Comparison of ENCODE assay signal across 13 mouse cellular contexts in genomic region chr4:140433744-140434542, GRCm38 (mm10).
DNase-seq lines count a peak whose midpoint lies in the region; ATAC-seq and TF ChIP-seq lines count a peak whose summit lies in the region.
"Had no signal": no experiment of that assay in that cellular context is flagged by ENCODE, and none has a peak within 500 bp of the region (broad histone marks: within the 10 kb centered on the region; RNA-seq: fewer than 3 reads in every experiment).

No protein-coding gene starts in this region.

- no peak overlapping the region for H3K4me3 ChIP-seq in hindbrain, embryonic 10.5 days
- H3K4me3 ChIP-seq in hindbrain, embryonic 13.5 days, result no peak overlapping the region
- H3K4me3 ChIP-seq in forebrain, embryonic 15.5 days, result no peak overlapping the region
- H3K4me3 ChIP-seq in stomach, postnatal 0 days (ENCODE audit: low read depth, low read length), result no peak overlapping the region
- H3K4me3 ChIP-seq: lung, embryonic 15.5 days had no signal

- TF ChIP-seq EP300 in stomach, postnatal 0 days (optimal IDR thresholded peaks at IDR 0.05), result no peak

- H3K36me3 ChIP-seq in hindbrain, embryonic 10.5 days, result no peaks in the 10 kb centered on the region
- no peaks in the 10 kb centered on the region for H3K36me3 ChIP-seq in hindbrain, embryonic 13.5 days
- H3K36me3 ChIP-seq in forebrain, embryonic 15.5 days, result no peaks in the 10 kb centered on the region
- no peaks in the 10 kb centered on the region for H3K36me3 ChIP-seq in stomach, postnatal 0 days (ENCODE audit: control insufficient read depth, insufficient read depth, low read length)
- H3K36me3 ChIP-seq: lung, embryonic 15.5 days had no signal

- H3K4me1 ChIP-seq in hindbrain, embryonic 10.5 days (replicated peaks), result peaks cover 27% of the 10 kb centered on the region
- H3K4me1 ChIP-seq in hindbrain, embryonic 13.5 days (replicated peaks), result peaks cover 35% of the 10 kb centered on the region
- H3K4me1 ChIP-seq in forebrain, embryonic 15.5 days, result no peaks in the 10 kb centered on the region
- H3K4me1 ChIP-seq in stomach, postnatal 0 days (replicated peaks; ENCODE audit: control insufficient read depth, insufficient read depth), result no peaks in the 10 kb centered on the region
- H3K4me1 ChIP-seq: lung, embryonic 15.5 days had no signal

- no peak overlapping the region for H3K4me2 ChIP-seq in hindbrain, embryonic 13.5 days
- no peak overlapping the region for H3K4me2 ChIP-seq in forebrain, embryonic 15.5 days (replicated peaks)
- no peak overlapping the region for H3K4me2 ChIP-seq in stomach, postnatal 0 days (replicated peaks; ENCODE audit: low read depth)
- H3K4me2 ChIP-seq: lung, embryonic 15.5 days had no signal

- no peaks in the 10 kb centered on the region; the same call in 1 of the 2 replicates for H3K27me3 ChIP-seq in hindbrain, embryonic 10.5 days (ENCODE audit: insufficient read depth, poor library complexity, severe bottlenecking)
- H3K27me3 ChIP-seq in hindbrain, embryonic 13.5 days, result peaks cover 3% of the 10 kb centered on the region; the same call in 1 of the 2 replicates
- H3K27me3 ChIP-seq in forebrain, embryonic 15.5 days, result no peaks in the 10 kb centered on the region
- no peaks in the 10 kb centered on the region for H3K27me3 ChIP-seq in stomach, postnatal 0 days (ENCODE audit: control insufficient read depth, insufficient read depth, low read length)
- H3K27me3 ChIP-seq: lung, embryonic 15.5 days had no signal

- no peak for ATAC-seq in hindbrain, embryonic 13.5 days (ENCODE audit: low FRiP score)
- no peak for ATAC-seq in forebrain, embryonic 15.5 days (replicated peaks)
- ATAC-seq in stomach, postnatal 0 days (ENCODE audit: low FRiP score, low TSS enrichment), result no peak
- ATAC-seq: hindbrain, embryonic 16.5 days; Patski had no signal

- intact Hi-C loops in gastrocnemius, postnatal 14 days (cut with DNase I; ENCODE audit: low total_unique reads), result no loop called here
- intact Hi-C loops in left cerebral cortex, postnatal 10 days (cut with DNase I), result no loop called here

- H3K9me3 ChIP-seq in hindbrain, embryonic 10.5 days, result no peaks in the 10 kb centered on the region
- no peaks in the 10 kb centered on the region for H3K9me3 ChIP-seq in hindbrain, embryonic 13.5 days
- H3K9me3 ChIP-seq in forebrain, embryonic 15.5 days, result no peaks in the 10 kb centered on the region
- no peaks in the 10 kb centered on the region for H3K9me3 ChIP-seq in stomach, postnatal 0 days (ENCODE audit: control insufficient read depth, low read length)
- H3K9me3 ChIP-seq: lung, embryonic 15.5 days had no signal

- TF ChIP-seq CTCF in stomach, postnatal 0 days (IDR thresholded peaks at IDR 0.05; ENCODE audit: low read depth), result no peak

- no peak for DNase-seq in hindbrain, embryonic 10.5 days (ENCODE audit: low spot score)
- DNase-seq in gastrocnemius, postnatal 14 days, result peak; percentile 22
- peak; percentile 15 for DNase-seq in kidney, adult 9 months
- peak; percentile 18 for DNase-seq in lung, postnatal 14 days
- no peak for DNase-seq in left cerebral cortex, postnatal 10 days (ENCODE audit: extremely low spot score in 1 of 2, low spot score in 2 of 2)
- no peak for DNase-seq in stomach, postnatal 0 days (ENCODE audit: low spot score)
- DNase-seq: adrenal gland, adult 8-10 months; layer of hippocampus, adult 9-11 months had no signal

- WGBS in hindbrain, embryonic 10.5 days, result 69% methylated on average over 11 of the region's 11 CpGs
- WGBS in hindbrain, embryonic 13.5 days, result 63% methylated on average over 11 of the region's 11 CpGs
- WGBS in forebrain, embryonic 15.5 days, result 70% methylated on average over 11 of the region's 11 CpGs
- WGBS in stomach, postnatal 0 days, result 65% methylated on average over 11 of the region's 11 CpGs

- peak overlapping the region; percentile 24; the same call in 1 of the 2 replicates for H3K27ac ChIP-seq in hindbrain, embryonic 10.5 days
- H3K27ac ChIP-seq in hindbrain, embryonic 13.5 days, result no peak overlapping the region
- H3K27ac ChIP-seq in forebrain, embryonic 15.5 days (replicated peaks), result no peak overlapping the region
- H3K27ac ChIP-seq in stomach, postnatal 0 days (replicated peaks), result no peak overlapping the region
- H3K27ac ChIP-seq: lung, embryonic 15.5 days had no signal

- no peak overlapping the region for H3K9ac ChIP-seq in hindbrain, embryonic 13.5 days
- H3K9ac ChIP-seq in forebrain, embryonic 15.5 days (replicated peaks), result no peak overlapping the region
- no peak overlapping the region for H3K9ac ChIP-seq in stomach, postnatal 0 days (ENCODE audit: low read length)
- H3K9ac ChIP-seq: lung, embryonic 15.5 days had no signal

Comparison
In these comparisons a context has a peak if more than half of its experiments do, and no peak if none do; other contexts are left out.
1. DNase-seq: peak in gastrocnemius, postnatal 14 days (single experiment), kidney, adult 9 months (single experiment) and lung, postnatal 14 days (single experiment); none in hindbrain, embryonic 10.5 days (single experiment), left cerebral cortex, postnatal 10 days (0 of 2) and stomach, postnatal 0 days (single experiment).